Mouse (Mus musculus) midbrain, embryonic 11.5 days (tissue): ENCODE data around the gene Fam83f. TPM values are rescaled to one million over a fixed set of nuclear protein-coding genes. Genes with fewer than 3 reads are reported as not detected.
"Not testable (repeated sequence)": the region's sequence is repeated elsewhere in the genome, so short reads cannot be mapped to it uniquely, and the experiment has no call there.

Source experiments
- ATAC-seq: fragments of 200-750 bp; cut with Nextera tagmentation; 2 replicates; pipeline ENCODE4 v1.8.0; 2017; ENCODE audit warnings: moderate TSS enrichment, moderate library complexity; ENCODE audit not compliant: low FRiP score
- DNase-seq: peaks from one replicate; pipeline ENCODE4 v3.0.0; 2015; ENCODE audit warnings: low spot score; ENCODE audit errors: missing footprints
- H3K27ac ChIP-seq: fragments of 300-500 bp; sonication (generic); 2 replicates; pipeline ENCODE4 v1.5.1; 2014; ENCODE audit warnings: low read depth, low read length
- H3K27me3 ChIP-seq: fragments of 300-500 bp; sonication (generic); 2 replicates; pipeline ENCODE4 v1.6.1; 2014; ENCODE audit warnings: mild to moderate bottlenecking, low read length, moderate library complexity, mixed read lengths; ENCODE audit not compliant: control insufficient read depth, insufficient read depth
- H3K36me3 ChIP-seq: fragments of 300-500 bp; sonication (generic); 2 replicates; pipeline ENCODE4 v1.6.1; 2014; ENCODE audit warnings: mild to moderate bottlenecking, low read length, moderate library complexity, mixed read lengths; ENCODE audit not compliant: control insufficient read depth, insufficient read depth
- H3K4me1 ChIP-seq: fragments of 300-500 bp; sonication (generic); 2 replicates; pipeline ENCODE4 v1.6.1; 2014; ENCODE audit warnings: low read length; ENCODE audit not compliant: control insufficient read depth, insufficient read depth
- H3K4me2 ChIP-seq: fragments of 300-500 bp; sonication (generic); 2 replicates; pipeline ENCODE4 v1.6.1; 2014; ENCODE audit warnings: mild to moderate bottlenecking, moderate library complexity
- H3K4me3 ChIP-seq: fragments of 300-500 bp; sonication (generic); 2 replicates; pipeline ENCODE4 v1.5.1; 2014; ENCODE audit warnings: low read depth, low read length
- H3K9ac ChIP-seq: fragments of 300-500 bp; sonication (generic); 2 replicates; pipeline ENCODE4 v1.6.1; 2014; ENCODE audit warnings: low read length
- H3K9me3 ChIP-seq: fragments of 300-500 bp; sonication (generic); 2 replicates; pipeline ENCODE4 v1.6.1; 2016; ENCODE audit warnings: low read length; ENCODE audit not compliant: control insufficient read depth
- WGBS: fragments of 180-500 bp; shearing (Covaris S2); extraction: QIAGEN DNeasy Blood & Tissue Kit; methylation state at CpG from one replicate; pipeline ENCODE4 v1.1.7; 2014; 5-methylcytosine and 5-hydroxymethylcytosine counted together
- polyA plus RNA-seq: library from polyadenylated mRNA; unstranded; fragments of >200 nt; fragmentation: Nextera tagmentation; extraction: Ambion mirVana; gene quantifications from 2 replicates; pipeline ENCODE4 v1.2.1, GENCODE M21; 2014

Gene Fam83f
- polyA plus RNA-seq, 1 experiment from 2014 or later = 0.16 TPM

DNA sequence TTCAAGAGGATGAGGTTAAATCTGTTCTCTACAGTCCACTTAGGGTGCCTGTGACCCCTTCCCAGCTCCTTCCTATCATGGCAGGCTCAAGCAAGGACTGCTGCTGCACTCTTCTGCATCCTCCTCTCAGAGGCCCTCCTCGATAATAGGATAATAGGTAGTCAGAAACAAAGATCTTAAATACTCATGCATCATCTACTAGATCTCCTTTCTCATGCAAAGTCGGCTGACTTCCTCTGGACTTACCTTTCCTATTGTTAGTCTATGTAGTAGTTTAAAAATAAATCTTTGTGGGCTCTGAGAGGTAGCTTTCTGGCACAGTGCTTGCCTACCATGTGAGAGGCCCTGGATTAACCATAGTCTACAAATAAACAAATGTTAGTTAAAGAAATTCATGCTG is 57.8 kb downstream of the Fam83f start:
- Histone ChIP-seq H3K36me3 (no peaks in the 10 kb centered on the region), H3K4me3 (no peak overlapping the region), H3K4me2 (no peak overlapping the region), H3K27ac (no peak overlapping the region), H3K27me3 (no peaks in the 10 kb centered on the region), H3K4me1 (peaks cover 5% of the 10 kb centered on the region; the same call in 1 of the 2 replicates), H3K9me3 (no peaks in the 10 kb centered on the region), H3K9ac (no peak overlapping the region)
- WGBS = 74% methylated on average over 2 of the region's 2 CpGs
- DNase-seq (no peak), ATAC-seq (no peak)

- Histone ChIP-seq H3K27ac (no peak overlapping the region), H3K4me3 (no peak overlapping the region), H3K4me1 (peaks cover 5% of the 10 kb centered on the region; the same call in 1 of the 2 replicates), H3K4me2 (no peak overlapping the region), H3K27me3 (no peaks in the 10 kb centered on the region), H3K9me3 (no peaks in the 10 kb centered on the region), H3K36me3 (no peaks in the 10 kb centered on the region), H3K9ac (no peak overlapping the region)
- 83% methylated on average over 1 of the region's 1 CpGs for WGBS
- no peak for ATAC-seq
- no peak for DNase-seq
Observed at GRCm38 (mm10) chr15:80731043-80731442, 59.4 kb downstream of the Fam83f start.

DNA sequence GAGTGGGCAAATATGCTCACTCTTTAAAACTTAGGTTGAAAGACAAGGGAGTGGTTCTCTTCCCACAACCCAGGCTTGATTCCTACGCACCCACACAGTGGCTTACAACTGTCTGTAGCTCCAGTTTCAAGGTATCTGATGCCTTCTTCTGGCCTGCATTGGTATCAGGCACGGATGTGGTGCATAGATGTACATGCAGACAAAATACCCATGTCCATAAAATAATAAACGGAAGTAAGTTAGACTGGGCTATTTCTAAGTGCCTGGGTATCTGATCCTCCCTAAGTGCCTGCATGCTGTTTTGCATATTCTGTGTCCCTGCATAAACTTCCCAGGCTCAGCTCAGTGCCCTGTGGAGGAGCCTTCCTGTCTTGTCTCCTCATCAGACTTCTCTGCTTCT is 59.9 kb downstream of the Fam83f start:
- no peak for ATAC-seq
- no peaks in the 10 kb centered on the region for H3K36me3 ChIP-seq
- no peaks in the 10 kb centered on the region for H3K27me3 ChIP-seq
- DNase-seq = peak; percentile 6
- no peaks in the 10 kb centered on the region for H3K9me3 ChIP-seq
- H3K9ac ChIP-seq = no peak overlapping the region
- H3K4me3 ChIP-seq = no peak overlapping the region
- 84% methylated on average over 3 of the region's 3 CpGs for WGBS
- H3K27ac ChIP-seq = no peak overlapping the region
- peaks cover 5% of the 10 kb centered on the region; the same call in 1 of the 2 replicates for H3K4me1 ChIP-seq
- no peak overlapping the region for H3K4me2 ChIP-seq

GRCm38 (mm10) chr15:80732266-80733030 is 60.8 kb downstream of the Fam83f start:
- ATAC-seq (no peak), DNase-seq (peak; percentile 72)
- Histone ChIP-seq H3K9ac (no peak overlapping the region; the same call in 1 of the 2 replicates), H3K9me3 (no peaks in the 10 kb centered on the region), H3K27ac (no peak overlapping the region), H3K4me3 (no peak overlapping the region), H3K36me3 (no peaks in the 10 kb centered on the region), H3K27me3 (no peaks in the 10 kb centered on the region), H3K4me2 (no peak overlapping the region), H3K4me1 (peaks cover 5% of the 10 kb centered on the region; the same call in 1 of the 2 replicates)
- 65% methylated on average over 4 of the region's 4 CpGs for WGBS

DNA sequence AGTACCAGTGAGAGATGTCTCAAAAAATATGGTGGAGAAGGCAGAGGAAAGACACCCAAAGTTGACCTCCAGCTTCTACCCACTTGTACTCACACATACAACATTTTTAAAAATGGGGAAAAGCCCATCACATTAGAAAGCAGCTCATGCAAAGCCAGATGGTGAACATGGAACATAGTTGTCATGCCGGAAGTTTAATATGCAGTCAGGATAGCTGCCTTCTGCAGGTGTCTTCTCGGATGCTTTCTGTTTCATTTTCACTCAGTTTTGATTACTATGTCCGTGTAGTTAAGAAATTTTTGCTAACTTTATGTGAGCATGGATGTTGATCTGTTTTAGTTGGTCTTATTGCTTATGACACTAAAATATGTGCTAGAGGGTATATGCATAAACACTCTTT is 63.7 kb downstream of the Fam83f start:
- WGBS = 90% methylated on average over 3 of the region's 3 CpGs

GRCm38 (mm10) chr15:80735708-80736107 is 64.1 kb downstream of the Fam83f start:
- H3K4me1 ChIP-seq, H3K4me3 ChIP-seq, H3K27ac ChIP-seq, DNase-seq, H3K36me3 ChIP-seq, ATAC-seq, H3K9ac ChIP-seq, H3K9me3 ChIP-seq, H3K27me3 ChIP-seq, H3K4me2 ChIP-seq: not testable (repeated sequence)
- WGBS = 81% methylated on average over 3 of the region's 4 CpGs

More for the DNA sequence above, 63.7 kb downstream of the Fam83f start:
- ATAC-seq (no peak), DNase-seq (no peak)
- Histone ChIP-seq H3K9me3 (no peaks in the 10 kb centered on the region), H3K4me3 (no peak overlapping the region), H3K4me1 (peaks cover 5% of the 10 kb centered on the region; the same call in 1 of the 2 replicates), H3K27ac (no peak overlapping the region), H3K4me2 (no peak overlapping the region), H3K27me3 (no peaks in the 10 kb centered on the region), H3K36me3 (no peaks in the 10 kb centered on the region), H3K9ac (no peak overlapping the region)

- DNase-seq (no peak), ATAC-seq (no peak)
- 39% methylated on average over 1 of the region's 1 CpGs for WGBS
- H3K4me2 ChIP-seq = no peak overlapping the region
- H3K27ac ChIP-seq = no peak overlapping the region
- H3K4me1 ChIP-seq = peaks cover 5% of the 10 kb centered on the region; the same call in 1 of the 2 replicates
- H3K9me3 ChIP-seq = no peaks in the 10 kb centered on the region
- no peak overlapping the region for H3K4me3 ChIP-seq
- no peak overlapping the region for H3K9ac ChIP-seq
- no peaks in the 10 kb centered on the region for H3K36me3 ChIP-seq
- no peaks in the 10 kb centered on the region for H3K27me3 ChIP-seq
Observed at GRCm38 (mm10) chr15:80736553-80736952, 64.9 kb downstream of the Fam83f start.

- no peak overlapping the region for H3K27ac ChIP-seq
- no peaks in the 10 kb centered on the region for H3K36me3 ChIP-seq
- DNase-seq (no peak), ATAC-seq (no peak)
- H3K9me3 ChIP-seq = no peaks in the 10 kb centered on the region
- H3K4me2 ChIP-seq = no peak overlapping the region
- no peaks in the 10 kb centered on the region for H3K27me3 ChIP-seq
- H3K9ac ChIP-seq = no peak overlapping the region
- no peaks in the 10 kb centered on the region for H3K4me1 ChIP-seq
- 90% methylated on average over 2 of the region's 2 CpGs for WGBS
- no peak overlapping the region for H3K4me3 ChIP-seq
Observed at GRCm38 (mm10) chr15:80738244-80738643, 66.6 kb downstream of the Fam83f start.

GRCm38 (mm10) chr15:80739972-80740371 is 68.3 kb downstream of the Fam83f start:
- Histone ChIP-seq H3K9ac (no peak overlapping the region), H3K27me3 (no peaks in the 10 kb centered on the region), H3K4me2 (no peak overlapping the region), H3K27ac (no peak overlapping the region), H3K4me3 (no peak overlapping the region), H3K36me3 (no peaks in the 10 kb centered on the region), H3K4me1 (no peaks in the 10 kb centered on the region), H3K9me3 (no peaks in the 10 kb centered on the region)
- 89% methylated on average over 1 of the region's 1 CpGs for WGBS
- ATAC-seq (no peak), DNase-seq (no peak)
